Mouse (Mus musculus): ENCODE data around the gene Zbtb3. TPM values are rescaled to one million over a fixed set of nuclear protein-coding genes. Genes with fewer than 3 reads are reported as not detected.

Gene Zbtb3
- polyA plus RNA-seq, 1 experiment from 2014 or later: 6.5 TPM

- Histone ChIP-seq H3K36me3 (replicated peaks) (peaks cover 64% of the 10 kb centered on the region), H3K27ac (replicated peaks) (peak within 1 kb of the TSS; percentile 97), H3K4me3 (peak within 1 kb of the TSS; percentile 83), H3K9me3 (no peaks in the 10 kb centered on the region), H3K27me3 (replicated peaks; ENCODE audit: low read depth, poor library complexity, severe bottlenecking) (no peaks in the 10 kb centered on the region), H3K4me1 (peaks cover 46% of the 10 kb centered on the region)
- DNase-seq (ENCODE audit: low spot score): peak; percentile 96
- under 1% methylated on average over 68 of the region's 68 CpGs for WGBS
Observed at GRCm38 (mm10) chr19:8774086-8774835, 28.1 kb upstream of the Zbtb3 start, which contains the start of gene Tmem179b. Gene Tmem179b (minus strand): TSS chr19:8774467.

GRCm38 (mm10) chr19:8774951-8775421 lies 27.4 kb upstream of the Zbtb3 start:
- DNase-seq (ENCODE audit: low spot score): no peak
- H3K9me3 ChIP-seq: no peaks in the 10 kb centered on the region
- H3K27ac ChIP-seq (replicated peaks): peak overlapping the region; percentile 97
- H3K4me1 ChIP-seq: peaks cover 46% of the 10 kb centered on the region
- H3K4me3 ChIP-seq: peak overlapping the region; percentile 83
- no peaks in the 10 kb centered on the region for H3K27me3 ChIP-seq (replicated peaks; ENCODE audit: low read depth, poor library complexity, severe bottlenecking)
- 7% methylated on average over 20 of the region's 20 CpGs for WGBS
- H3K36me3 ChIP-seq (replicated peaks): peaks cover 62% of the 10 kb centered on the region

GRCm38 (mm10) chr19:8786008-8786781 lies 16.2 kb upstream of the Zbtb3 start, which contains the start of gene Taf6l:
Gene Taf6l (minus strand): TSS chr19:8786417.
- Histone ChIP-seq H3K27ac (replicated peaks) (peak within 1 kb of the TSS; percentile 92), H3K9me3 (no peaks in the 10 kb centered on the region), H3K4me3 (peak within 1 kb of the TSS; percentile 82), H3K27me3 (replicated peaks; ENCODE audit: low read depth, poor library complexity, severe bottlenecking) (no peaks in the 10 kb centered on the region), H3K4me1 (peaks cover 28% of the 10 kb centered on the region), H3K36me3 (replicated peaks) (peaks cover 44% of the 10 kb centered on the region)
- peak; percentile 93 for DNase-seq (ENCODE audit: low spot score)
- under 1% methylated on average over 32 of the region's 32 CpGs for WGBS

DNA sequence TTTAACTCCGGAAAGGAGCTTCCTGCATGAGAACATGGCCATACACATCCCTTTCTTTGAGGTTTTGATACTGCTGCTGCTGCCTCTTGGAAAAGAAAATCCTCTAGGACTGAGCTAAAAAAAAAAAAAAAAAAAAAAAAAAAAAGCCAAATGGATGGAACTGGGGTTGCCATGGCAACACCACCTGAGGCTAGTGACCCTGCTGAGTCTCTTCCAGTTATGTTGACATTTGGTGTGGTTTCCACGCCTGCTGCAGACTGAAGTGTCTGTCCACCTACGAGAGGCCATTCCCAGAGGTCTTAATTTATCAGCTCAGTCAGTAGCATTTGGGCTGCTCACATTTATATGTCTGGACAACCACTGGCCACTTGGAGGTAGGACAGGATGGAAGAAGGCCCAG lies 13.8 kb upstream of the Zbtb3 start:
- Histone ChIP-seq H3K27ac (replicated peaks) (no peak overlapping the region), H3K4me1 (peaks cover 28% of the 10 kb centered on the region), H3K9me3 (0 out of 2 replicates have a peak, but pooled peaks cover 2% of the 10 kb centered on the region), H3K36me3 (replicated peaks) (peaks cover 42% of the 10 kb centered on the region), H3K27me3 (replicated peaks; ENCODE audit: low read depth, poor library complexity, severe bottlenecking) (no peaks in the 10 kb centered on the region), H3K4me3 (peak overlapping the region; percentile 25; the same call in 1 of the 2 replicates)
- WGBS: 19% methylated on average over 3 of the region's 3 CpGs
- no peak for DNase-seq (ENCODE audit: low spot score)

DNA sequence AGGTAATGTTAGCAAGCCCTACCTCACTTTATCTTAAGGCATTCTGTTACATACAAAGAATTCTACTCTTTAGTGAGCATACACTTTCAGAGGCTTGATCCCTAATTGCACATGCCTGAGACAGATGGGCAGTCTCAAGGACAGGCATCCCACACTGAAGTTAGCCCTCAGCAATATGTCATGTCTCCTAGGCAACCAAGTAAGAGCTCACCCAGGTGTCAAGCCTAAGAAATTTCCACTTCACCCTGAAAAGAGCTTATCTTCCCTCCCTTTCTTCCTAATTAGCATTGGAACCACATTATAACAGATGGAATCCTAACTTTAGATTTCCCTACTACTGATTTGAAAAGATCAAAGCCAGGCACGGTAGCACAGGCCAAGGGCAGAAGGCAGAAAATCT lies 13.2 kb upstream of the Zbtb3 start:
- WGBS: 65% methylated on average over 1 of the region's 1 CpGs
- Histone ChIP-seq H3K4me3 (no peak overlapping the region), H3K36me3 (replicated peaks) (peaks cover 42% of the 10 kb centered on the region), H3K4me1 (peaks cover 28% of the 10 kb centered on the region), H3K9me3 (0 out of 2 replicates have a peak, but pooled peaks cover 2% of the 10 kb centered on the region), H3K27ac (replicated peaks) (no peak overlapping the region), H3K27me3 (replicated peaks; ENCODE audit: low read depth, poor library complexity, severe bottlenecking) (no peaks in the 10 kb centered on the region)
- no peak for DNase-seq (ENCODE audit: low spot score)

DNA sequence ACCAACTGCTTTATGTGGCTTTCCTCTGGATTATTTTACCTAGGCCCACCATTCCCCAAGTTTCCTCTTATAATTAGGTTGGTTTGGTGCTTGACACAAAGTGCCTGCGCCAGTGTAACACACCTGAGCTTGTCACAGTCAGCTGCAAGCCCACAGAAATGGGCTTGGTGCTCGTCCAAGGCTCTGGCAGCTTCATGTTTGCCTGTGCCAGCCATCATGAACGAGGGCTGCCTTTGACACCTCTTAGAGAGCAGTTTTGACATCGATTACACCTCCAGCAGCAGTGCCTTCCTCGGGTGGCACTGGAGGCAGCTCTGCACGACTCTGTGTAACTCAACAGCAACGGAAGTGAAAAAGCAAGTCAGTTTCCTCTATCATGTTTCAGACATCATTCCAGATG lies 12.2 kb upstream of the Zbtb3 start:
- Histone ChIP-seq H3K9me3 (0 out of 2 replicates have a peak, but pooled peaks cover 2% of the 10 kb centered on the region), H3K27me3 (replicated peaks; ENCODE audit: low read depth, poor library complexity, severe bottlenecking) (no peaks in the 10 kb centered on the region), H3K4me1 (peaks cover 24% of the 10 kb centered on the region), H3K36me3 (replicated peaks) (peaks cover 48% of the 10 kb centered on the region), H3K27ac (replicated peaks) (no peak overlapping the region), H3K4me3 (no peak overlapping the region)
- 85% methylated on average over 7 of the region's 7 CpGs for WGBS
- no peak for DNase-seq (ENCODE audit: low spot score)

- WGBS: 2% methylated on average over 25 of the region's 25 CpGs
- peaks cover 37% of the 10 kb centered on the region for H3K36me3 ChIP-seq (replicated peaks)
Observed at GRCm38 (mm10) chr19:8798264-8798946, 4.0 kb upstream of the Zbtb3 start, which contains the start of gene Polr2g. Gene Polr2g (minus strand): TSS chr19:8798577.

DNA sequence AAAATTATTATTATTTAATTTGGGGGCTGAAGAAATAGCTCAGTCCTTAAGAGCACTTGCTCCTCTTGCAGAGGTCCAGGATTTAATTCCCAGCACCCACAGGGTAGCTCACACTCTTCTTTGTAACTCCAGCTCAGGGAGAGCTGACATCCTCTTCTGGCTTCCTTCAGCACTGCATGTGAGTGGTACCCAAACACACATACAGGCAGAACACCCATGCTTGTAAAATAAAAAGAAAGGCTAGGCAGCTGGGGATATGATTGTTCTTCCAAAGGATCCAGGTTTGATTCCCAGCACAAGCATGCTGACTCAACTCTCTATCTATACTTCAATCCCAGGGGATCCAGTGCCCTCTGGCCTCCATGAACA lies 3.4 kb upstream of the Zbtb3 start:
- no peak for DNase-seq (ENCODE audit: low spot score)
- H3K4me3 ChIP-seq: peak overlapping the region; percentile 87
- peaks cover 27% of the 10 kb centered on the region for H3K4me1 ChIP-seq
- H3K9me3 ChIP-seq: no peaks in the 10 kb centered on the region
- no peaks in the 10 kb centered on the region for H3K27me3 ChIP-seq (replicated peaks; ENCODE audit: low read depth, poor library complexity, severe bottlenecking)
- H3K36me3 ChIP-seq (replicated peaks): peaks cover 37% of the 10 kb centered on the region
- peak overlapping the region; percentile 89; the same call in 1 of the 2 replicates for H3K27ac ChIP-seq (replicated peaks)

More at GRCm38 (mm10) chr19:8798264-8798946, 4.0 kb upstream of the Zbtb3 start, which contains the start of gene Polr2g:
- Histone ChIP-seq H3K4me3 (peak within 1 kb of the TSS; percentile 87), H3K27ac (replicated peaks) (peak within 1 kb of the TSS; percentile 89), H3K9me3 (no peaks in the 10 kb centered on the region), H3K27me3 (replicated peaks; ENCODE audit: low read depth, poor library complexity, severe bottlenecking) (no peaks in the 10 kb centered on the region), H3K4me1 (peaks cover 27% of the 10 kb centered on the region)
- peak; percentile 92 for DNase-seq (ENCODE audit: low spot score)

DNA sequence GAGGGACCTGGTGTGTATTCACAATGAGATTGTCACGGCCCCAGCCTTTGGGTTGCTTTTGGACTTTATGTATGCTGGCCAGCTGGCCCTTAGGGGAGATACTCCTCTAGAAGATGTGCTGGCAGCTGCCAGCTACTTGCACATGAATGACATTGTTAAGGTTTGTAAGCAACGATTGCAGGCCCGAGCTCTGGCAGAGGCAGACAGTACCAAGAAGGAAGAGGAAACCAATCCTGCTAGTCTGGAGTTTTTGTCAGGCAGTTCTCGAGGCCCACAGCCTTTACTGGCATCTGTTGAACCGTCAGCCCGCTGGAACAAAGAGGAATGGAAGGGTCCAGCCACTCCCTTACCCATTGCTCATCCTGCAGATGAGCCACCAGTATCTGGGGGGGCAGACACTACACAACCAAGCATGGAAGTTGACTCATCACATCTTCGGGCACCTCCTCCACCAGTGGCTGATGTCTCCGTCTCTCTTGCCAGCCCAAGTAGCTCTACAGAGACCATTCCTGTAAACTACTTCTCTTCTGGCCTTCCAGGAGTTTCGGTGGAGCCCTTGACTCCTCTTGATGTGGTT lies 937 bp downstream of the Zbtb3 start:
- Histone ChIP-seq H3K27ac (replicated peaks) (peak overlapping the region; percentile 91), H3K9me3 (no peaks in the 10 kb centered on the region), H3K4me3 (peak overlapping the region; percentile 71), H3K4me1 (peaks cover 18% of the 10 kb centered on the region), H3K27me3 (replicated peaks; ENCODE audit: low read depth, poor library complexity, severe bottlenecking) (no peaks in the 10 kb centered on the region), H3K36me3 (replicated peaks) (peaks cover 55% of the 10 kb centered on the region)
- no peak for DNase-seq (ENCODE audit: low spot score)
- WGBS: 91% methylated on average over 9 of the region's 9 CpGs

- Histone ChIP-seq H3K27ac (replicated peaks) (no peak overlapping the region), H3K9me3 (no peaks in the 10 kb centered on the region), H3K4me3 (no peak overlapping the region), H3K4me1 (peaks cover 14% of the 10 kb centered on the region), H3K36me3 (replicated peaks) (peaks cover 62% of the 10 kb centered on the region), H3K27me3 (replicated peaks; ENCODE audit: low read depth, poor library complexity, severe bottlenecking) (no peaks in the 10 kb centered on the region)
- 92% methylated on average over 11 of the region's 11 CpGs for WGBS
- no peak for DNase-seq (ENCODE audit: low spot score)
Observed at GRCm38 (mm10) chr19:8803879-8804660, 1.7 kb downstream of the Zbtb3 start.

DNA sequence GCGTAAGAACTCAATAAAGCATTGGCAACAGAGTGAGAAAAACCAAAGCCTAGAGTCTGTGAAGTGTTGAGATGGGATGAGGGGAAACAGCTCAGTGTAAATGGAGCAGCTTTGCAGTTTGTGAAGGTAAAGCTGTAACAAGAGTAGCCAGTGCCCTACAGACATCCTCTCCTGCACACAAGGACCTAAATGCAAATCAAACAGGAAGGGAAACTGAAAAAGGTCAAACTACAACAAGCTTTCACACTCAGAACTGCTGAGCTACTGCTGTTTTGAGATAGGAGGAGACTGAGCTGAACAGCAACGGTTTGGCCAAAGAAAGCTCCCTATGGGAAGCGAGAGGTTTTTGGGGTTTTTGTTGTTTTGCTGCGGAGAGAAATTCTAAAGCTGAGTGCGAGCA lies 4.5 kb downstream of the Zbtb3 start:
- WGBS: 92% methylated on average over 5 of the region's 5 CpGs
- no peaks in the 10 kb centered on the region for H3K9me3 ChIP-seq
- H3K27me3 ChIP-seq (replicated peaks; ENCODE audit: low read depth, poor library complexity, severe bottlenecking): no peaks in the 10 kb centered on the region
- DNase-seq (ENCODE audit: low spot score): no peak
- no peak overlapping the region for H3K27ac ChIP-seq (replicated peaks)
- peaks cover 10% of the 10 kb centered on the region for H3K4me1 ChIP-seq
- H3K4me3 ChIP-seq: no peak overlapping the region
- H3K36me3 ChIP-seq (replicated peaks): peaks cover 89% of the 10 kb centered on the region
